Mouse (Mus musculus): ENCODE measurements around the gene Rnf17.

The Rnf17 gene

GRCm38 (mm10) chr14:56506743-56507142 is 104.4 kb downstream of the Rnf17 start:
- DNase-seq (ENCODE audit: low spot score in 2 of 2), result no peak

GRCm38 (mm10) chr14:56512084-56512483 is 109.7 kb downstream of the Rnf17 start:
- DNase-seq (ENCODE audit: low spot score in 2 of 2), result no peak

- no peak for DNase-seq (ENCODE audit: low spot score in 2 of 2)
Measured at GRCm38 (mm10) chr14:56514775-56515174, 112.4 kb downstream of the Rnf17 start.

GRCm38 (mm10) chr14:56530788-56531187 is 128.4 kb downstream of the Rnf17 start:
- DNase-seq (ENCODE audit: low spot score in 2 of 2), result no peak

- no peak for DNase-seq (ENCODE audit: low spot score in 2 of 2)
Measured at GRCm38 (mm10) chr14:56544946-56545345, 142.6 kb downstream of the Rnf17 start.

GRCm38 (mm10) chr14:56545491-56545890 is 143.1 kb downstream of the Rnf17 start:
- no peak for DNase-seq (ENCODE audit: low spot score in 2 of 2)

GRCm38 (mm10) chr14:56550960-56551359 is 148.6 kb downstream of the Rnf17 start:
- DNase-seq (ENCODE audit: low spot score in 2 of 2), result no peak

- DNase-seq (ENCODE audit: low spot score in 2 of 2), result no peak
Measured at GRCm38 (mm10) chr14:56552924-56553323, 150.5 kb downstream of the Rnf17 start.

GRCm38 (mm10) chr14:56553331-56553730 is 150.9 kb downstream of the Rnf17 start:
- DNase-seq (ENCODE audit: low spot score in 2 of 2), result no peak

- DNase-seq (ENCODE audit: low spot score in 2 of 2), result no peak
Measured at GRCm38 (mm10) chr14:56554716-56555115, 152.3 kb downstream of the Rnf17 start.

GRCm38 (mm10) chr14:56559134-56559533 is 156.8 kb downstream of the Rnf17 start:
- no peak for DNase-seq (ENCODE audit: low spot score in 2 of 2)

GRCm38 (mm10) chr14:56567476-56567875 is 165.1 kb downstream of the Rnf17 start:
- no peak for DNase-seq (ENCODE audit: low spot score in 2 of 2)

- no peak for DNase-seq (ENCODE audit: low spot score in 2 of 2)
Measured at GRCm38 (mm10) chr14:56569041-56569440, 166.7 kb downstream of the Rnf17 start.

- peak; percentile 96 for DNase-seq (ENCODE audit: low spot score in 2 of 2)
Measured at GRCm38 (mm10) chr14:56571310-56572093, 169.1 kb downstream of the Rnf17 start.

GRCm38 (mm10) chr14:56572546-56572945 is 170.2 kb downstream of the Rnf17 start:
- DNase-seq (ENCODE audit: low spot score in 2 of 2), result no peak
